Comparison of ENCODE assay signal across 31 mouse cellular contexts in the genomic region with DNA sequence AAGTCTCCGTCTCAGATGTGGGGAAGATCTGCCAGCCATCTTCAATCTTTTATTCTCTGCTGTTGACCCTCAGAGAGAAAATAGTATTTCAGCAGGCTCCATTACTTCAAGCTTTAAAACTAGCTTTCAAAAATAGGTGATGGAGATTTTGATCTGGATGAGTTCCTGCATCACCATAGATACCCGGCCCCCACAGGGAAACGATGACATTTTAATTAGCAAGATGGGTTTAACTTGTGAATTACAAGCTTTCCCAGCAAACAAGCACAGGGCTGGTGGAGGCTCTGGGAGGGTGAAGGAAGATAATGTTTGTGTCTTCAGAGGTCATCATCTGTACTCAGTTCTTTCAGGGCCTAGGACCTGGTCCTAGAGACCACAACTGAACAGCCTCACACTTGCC. TPM values are rescaled to one million over a fixed set of nuclear protein-coding genes. Genes with fewer than 3 reads are reported as not detected.
A peak's percentile ranks its signal among the peaks of the same experiment; 100 is the strongest.
DNase-seq lines count a peak whose midpoint lies in the region; ATAC-seq lines count a peak whose summit lies in the region.
"Had no signal": no experiment of that assay in that cellular context is flagged by ENCODE, and none has a peak within 500 bp of the region (broad histone marks: within the 10 kb centered on the region; RNA-seq: fewer than 3 reads in every experiment).

No protein-coding gene starts in this region.

- no peaks in the 10 kb centered on the region for H3K9me3 ChIP-seq in liver, embryonic 11.5 days (ENCODE audit: control insufficient read depth, low read length)
- H3K9me3 ChIP-seq: embryonic facial prominence, embryonic 13.5 days; forebrain, embryonic 10.5 days; forebrain, embryonic 15.5 days; G1E; heart, embryonic 13.5 days; hindbrain, embryonic 10.5 days; hindbrain, embryonic 15.5 days; lung, embryonic 15.5 days; midbrain, embryonic 10.5 days; neural tube, embryonic 12.5 days had no signal

- H3K36me3 ChIP-seq in liver, embryonic 11.5 days (ENCODE audit: control insufficient read depth, insufficient read depth, low read length), result no peaks in the 10 kb centered on the region
- H3K36me3 ChIP-seq: embryonic facial prominence, embryonic 13.5 days; forebrain, embryonic 10.5 days; forebrain, embryonic 15.5 days; hindbrain, embryonic 10.5 days; hindbrain, embryonic 15.5 days; limb, embryonic 12.5 days; lung, embryonic 15.5 days; midbrain, embryonic 10.5 days; neural tube, embryonic 12.5 days had no signal

- WGBS in liver, embryonic 11.5 days, result 91% methylated on average over 3 of the region's 3 CpGs

- no peaks in the 10 kb centered on the region for H3K27me3 ChIP-seq in liver, embryonic 11.5 days (replicated peaks; ENCODE audit: control insufficient read depth, insufficient read depth, low read length)
- H3K27me3 ChIP-seq: embryonic facial prominence, embryonic 13.5 days; forebrain, embryonic 15.5 days; heart, embryonic 13.5 days; hindbrain, embryonic 15.5 days; limb, embryonic 12.5 days; lung, embryonic 15.5 days; neural tube, embryonic 12.5 days; Patski had no signal

- DNase-seq in layer of hippocampus, adult 11-12 months (ENCODE audit: low spot score), result peak; percentile 34
- DNase-seq in layer of hippocampus, adult 9-10 months (ENCODE audit: low spot score), result no peak
- DNase-seq in right cerebral cortex, postnatal 10 days (ENCODE audit: low spot score in 2 of 2), result peak; percentile 41 to 50
- DNase-seq in right cerebral cortex, postnatal 4 days, result no peak
- peak; percentile 53 for DNase-seq in layer of hippocampus, adult 9-11 months
- DNase-seq in gastrocnemius, adult 8-10 months (ENCODE audit: low spot score in 2 of 2), result no peak
- DNase-seq in liver, embryonic 11.5 days (ENCODE audit: low spot score), result no peak
- DNase-seq: adrenal gland, postnatal 10 days; cerebellum, adult 18-20 months; cerebellum, postnatal 10 days; gastrocnemius, postnatal 10 days; heart, postnatal 10 days; kidney, adult 11 months; kidney, postnatal 14 days; thymus, postnatal 25 days had no signal

- no peaks in the 10 kb centered on the region for H3K4me1 ChIP-seq in liver, embryonic 11.5 days (replicated peaks; ENCODE audit: control insufficient read depth, insufficient read depth, low read length)
- H3K4me1 ChIP-seq: embryonic facial prominence, embryonic 13.5 days; forebrain, embryonic 10.5 days; forebrain, embryonic 15.5 days; hindbrain, embryonic 10.5 days; hindbrain, embryonic 15.5 days; limb, embryonic 12.5 days; lung, embryonic 15.5 days; midbrain, embryonic 10.5 days; neural tube, embryonic 12.5 days had no signal

- no peak overlapping the region for H3K4me3 ChIP-seq in liver, embryonic 11.5 days (ENCODE audit: low read depth, low read length)
- H3K4me3 ChIP-seq: embryonic facial prominence, embryonic 13.5 days; forebrain, embryonic 10.5 days; forebrain, embryonic 15.5 days; heart, embryonic 13.5 days; hindbrain, embryonic 10.5 days; hindbrain, embryonic 15.5 days; limb, embryonic 12.5 days; lung, embryonic 15.5 days; midbrain, embryonic 10.5 days; myocyte; neural tube, embryonic 12.5 days had no signal

- H3K9ac ChIP-seq in liver, embryonic 11.5 days (ENCODE audit: low read depth, low read length), result no peak overlapping the region
- H3K9ac ChIP-seq: embryonic facial prominence, embryonic 13.5 days; forebrain, embryonic 15.5 days; heart, embryonic 13.5 days; hindbrain, embryonic 15.5 days; limb, embryonic 12.5 days; lung, embryonic 15.5 days; neural tube, embryonic 12.5 days had no signal

- H3K27ac ChIP-seq in liver, embryonic 11.5 days (ENCODE audit: low read depth, low read length), result no peak overlapping the region
- H3K27ac ChIP-seq: embryonic facial prominence, embryonic 13.5 days; forebrain, embryonic 10.5 days; forebrain, embryonic 15.5 days; heart, embryonic 13.5 days; hindbrain, embryonic 10.5 days; hindbrain, embryonic 15.5 days; limb, embryonic 12.5 days; lung, embryonic 15.5 days; midbrain, embryonic 10.5 days; neural tube, embryonic 12.5 days had no signal

- no peak overlapping the region for H3K4me2 ChIP-seq in liver, embryonic 11.5 days
- H3K4me2 ChIP-seq: embryonic facial prominence, embryonic 13.5 days; forebrain, embryonic 15.5 days; heart, embryonic 13.5 days; hindbrain, embryonic 15.5 days; limb, embryonic 12.5 days; lung, embryonic 15.5 days; neural tube, embryonic 12.5 days had no signal

- no peak for ATAC-seq in liver, embryonic 11.5 days (replicated peaks; ENCODE audit: low FRiP score)
- ATAC-seq: forebrain, embryonic 15.5 days; inflammation-experienced regulatory T-cells, adult 6 months; Patski had no signal

RNA-seq across cellular contexts. Expression of a gene that starts 59.9 kb away (rescaled TPM):
- not detected for total RNA-seq in gastrocnemius, adult 8-10 months (2022)
- polyA plus RNA-seq in liver, embryonic 11.5 days (2014; fragmentation: Nextera tagmentation; extraction: Ambion mirVana), result 0.47 and 0.67 TPM in 2 replicates
- total RNA-seq: gastrocnemius, postnatal 10 days; liver, adult 2 months had no signal
- polyA plus RNA-seq: G1E; gonadal fat pad, adult 2 months; liver, adult 2 months had no signal

Comparison
In these comparisons a context has a peak if more than half of its experiments do, and no peak if none do; other contexts are left out.
1. DNase-seq: peak in layer of hippocampus, adult 11-12 months (single experiment), right cerebral cortex, postnatal 10 days (2 of 2) and layer of hippocampus, adult 9-11 months (single experiment); none in layer of hippocampus, adult 9-10 months (single experiment), right cerebral cortex, postnatal 4 days (single experiment), gastrocnemius, adult 8-10 months (0 of 2) and liver, embryonic 11.5 days (single experiment).